ENCODE assay signal across 27 mouse cellular contexts in genomic region chr14:54948781-54949180, GRCm38 (mm10). TPM values are rescaled to one million over a fixed set of nuclear protein-coding genes. Genes with fewer than 3 reads are reported as not detected.
"Had no signal": no experiment of that assay in that cellular context is flagged by ENCODE, and none has a peak within 500 bp of the region (broad histone marks: within the 10 kb centered on the region; RNA-seq: fewer than 3 reads in every experiment).

No protein-coding gene starts in this region.

- ATAC-seq: midbrain, embryonic 16.5 days had no signal

- DNase-seq: lung, adult 18-20 months; lung, embryonic 14.5 days; lung, postnatal 14 days; lung, postnatal 4 days; midbrain, embryonic 14.5 days; retina, postnatal 1 day; right cerebral cortex, adult 18-20 months; right cerebral cortex, postnatal 25 days; right cerebral cortex, postnatal 4 days; spleen, adult 18-20 months; thymus, adult 18-20 months; thymus, postnatal 14 days; thymus, postnatal 36 days had no signal

- H3K27me3 ChIP-seq: midbrain, embryonic 12.5 days; neural tube, embryonic 13.5 days; neural tube, embryonic 15.5 days had no signal

- H3K4me3 ChIP-seq: midbrain, embryonic 10.5 days; midbrain, embryonic 12.5 days; myocyte; neural tube, embryonic 13.5 days; neural tube, embryonic 15.5 days had no signal

- H3K36me3 ChIP-seq: midbrain, embryonic 10.5 days; midbrain, embryonic 12.5 days; neural tube, embryonic 13.5 days; neural tube, embryonic 15.5 days had no signal

- H3K4me1 ChIP-seq: midbrain, embryonic 10.5 days; midbrain, embryonic 12.5 days; neural tube, embryonic 13.5 days; neural tube, embryonic 15.5 days had no signal

- H3K9ac ChIP-seq: lung, embryonic 14.5 days; midbrain, embryonic 12.5 days; neural tube, embryonic 13.5 days; neural tube, embryonic 15.5 days had no signal

- H3K4me2 ChIP-seq: lung, embryonic 14.5 days; midbrain, embryonic 12.5 days; neural tube, embryonic 13.5 days; neural tube, embryonic 15.5 days had no signal

- H3K9me3 ChIP-seq: midbrain, embryonic 10.5 days; midbrain, embryonic 12.5 days; neural tube, embryonic 13.5 days; neural tube, embryonic 15.5 days had no signal

- H3K27ac ChIP-seq: midbrain, embryonic 10.5 days; midbrain, embryonic 12.5 days; neural tube, embryonic 13.5 days; neural tube, embryonic 15.5 days had no signal

RNA-seq across cellular contexts. Expression of gene Cmtm5, which starts 12.7 kb away (rescaled TPM):
- total RNA-seq: megakaryocyte, adult 5-6 weeks; megakaryocyte-erythroid progenitor cell, adult 5-6 weeks had no signal
- polyA plus RNA-seq: myocyte had no signal

RNA-seq across cellular contexts. Expression of gene Il25, which starts 16.3 kb away (rescaled TPM):
- total RNA-seq: megakaryocyte, adult 5-6 weeks; megakaryocyte-erythroid progenitor cell, adult 5-6 weeks had no signal
- polyA plus RNA-seq: lung, embryonic 14.5 days; lung, postnatal 0 days; midbrain, embryonic 10.5 days; midbrain, embryonic 12.5 days; midbrain, embryonic 14.5 days; neural tube, embryonic 11.5 days; stomach, embryonic 14.5 days; stomach, embryonic 16.5 days; thymus, postnatal 0 days had no signal

RNA-seq across cellular contexts. Expression of gene Myh6, which starts 17.9 kb away (rescaled TPM):
- total RNA-seq: megakaryocyte, adult 5-6 weeks; megakaryocyte-erythroid progenitor cell, adult 5-6 weeks had no signal
- polyA plus RNA-seq: small intestine, adult 2 months had no signal

RNA-seq across cellular contexts. Expression of gene Efs, which starts 22.9 kb away (rescaled TPM):
- total RNA-seq: megakaryocyte, adult 5-6 weeks; megakaryocyte-erythroid progenitor cell, adult 5-6 weeks had no signal

RNA-seq across cellular contexts. Expression of gene Gm17428, which starts 28.0 kb away (rescaled TPM):
- total RNA-seq: megakaryocyte, adult 5-6 weeks; megakaryocyte-erythroid progenitor cell, adult 5-6 weeks had no signal
- polyA plus RNA-seq: lung, embryonic 14.5 days; lung, postnatal 0 days; midbrain, embryonic 10.5 days; midbrain, embryonic 12.5 days; midbrain, embryonic 14.5 days; midbrain, embryonic 16.5 days; myocyte; neural tube, embryonic 11.5 days; neural tube, embryonic 13.5 days; neural tube, embryonic 15.5 days; small intestine, adult 2 months; stomach, embryonic 14.5 days; stomach, embryonic 16.5 days; thymus, postnatal 0 days had no signal
